Mouse (Mus musculus): ENCODE measurements around the gene Abhd16a.

Gene Abhd16a

DNA sequence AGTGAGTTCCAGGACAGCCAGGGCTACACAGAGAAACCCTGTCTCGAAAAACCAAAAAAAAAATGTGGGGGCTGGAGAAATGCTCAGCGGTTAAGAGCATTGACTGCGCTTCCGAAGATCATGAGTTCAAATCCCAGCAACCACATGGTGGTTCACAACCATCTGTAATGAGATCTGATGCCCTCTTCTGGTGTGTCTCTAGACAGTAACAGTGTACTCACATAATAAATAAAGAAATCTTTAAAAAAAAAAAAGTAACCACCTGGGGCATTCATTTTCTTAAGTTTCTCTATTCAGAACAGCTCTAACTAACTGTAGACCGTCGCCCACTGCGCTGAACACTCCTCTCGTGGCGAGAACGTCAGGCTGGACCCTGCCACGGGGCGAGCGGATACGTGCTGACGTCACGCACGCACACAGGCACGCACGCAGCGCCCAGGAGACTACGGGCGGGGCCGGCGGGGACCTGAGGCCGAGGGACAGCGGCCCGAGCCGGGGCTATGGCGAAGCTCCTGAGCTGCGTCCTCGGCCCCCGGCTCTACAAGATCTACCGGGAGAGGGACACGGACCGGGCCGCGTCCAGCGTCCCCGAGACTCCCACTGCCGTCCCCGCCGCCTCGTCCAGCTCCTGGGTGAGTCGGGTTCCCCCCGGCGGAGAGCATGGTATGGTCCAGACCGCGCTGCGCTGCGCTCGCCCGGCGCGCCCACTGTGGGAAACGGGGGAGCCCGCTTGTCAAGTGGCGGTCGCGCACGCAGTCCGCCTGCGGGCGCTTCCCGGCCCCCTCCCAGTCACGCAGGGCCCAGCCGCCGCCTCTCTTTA is at the start of gene Abhd16a:
Gene Abhd16a (plus strand): TSS at position 439 of the 820 bp plus-strand sequence.
- peak; percentile 97 for DNase-seq

DNA sequence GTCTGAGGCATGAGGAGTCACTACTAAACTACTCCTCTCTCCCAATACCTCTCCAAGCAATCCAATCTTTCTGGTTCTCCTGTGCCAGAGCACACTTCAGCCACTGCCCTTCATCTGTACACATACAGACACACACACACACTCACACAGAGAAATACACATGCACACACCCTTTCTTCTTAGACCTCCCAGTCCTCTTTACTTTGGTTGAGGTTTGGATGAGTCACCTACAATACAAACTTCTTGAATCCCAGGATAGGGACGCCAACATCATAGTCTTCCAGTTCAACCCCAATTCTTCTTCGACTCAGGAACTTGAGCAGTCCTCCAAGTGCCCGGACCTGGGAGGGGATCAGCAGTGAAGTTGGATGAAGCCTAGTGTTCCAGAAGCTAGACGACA is 45.3 kb upstream of the Abhd16a start:
- no peak for DNase-seq

GRCm38 (mm10) chr17:35044904-35045806 is 43.9 kb upstream of the Abhd16a start:
- no peak for DNase-seq

GRCm38 (mm10) chr17:35045807-35046680 is 43.0 kb upstream of the Abhd16a start:
- no peak for DNase-seq

DNA sequence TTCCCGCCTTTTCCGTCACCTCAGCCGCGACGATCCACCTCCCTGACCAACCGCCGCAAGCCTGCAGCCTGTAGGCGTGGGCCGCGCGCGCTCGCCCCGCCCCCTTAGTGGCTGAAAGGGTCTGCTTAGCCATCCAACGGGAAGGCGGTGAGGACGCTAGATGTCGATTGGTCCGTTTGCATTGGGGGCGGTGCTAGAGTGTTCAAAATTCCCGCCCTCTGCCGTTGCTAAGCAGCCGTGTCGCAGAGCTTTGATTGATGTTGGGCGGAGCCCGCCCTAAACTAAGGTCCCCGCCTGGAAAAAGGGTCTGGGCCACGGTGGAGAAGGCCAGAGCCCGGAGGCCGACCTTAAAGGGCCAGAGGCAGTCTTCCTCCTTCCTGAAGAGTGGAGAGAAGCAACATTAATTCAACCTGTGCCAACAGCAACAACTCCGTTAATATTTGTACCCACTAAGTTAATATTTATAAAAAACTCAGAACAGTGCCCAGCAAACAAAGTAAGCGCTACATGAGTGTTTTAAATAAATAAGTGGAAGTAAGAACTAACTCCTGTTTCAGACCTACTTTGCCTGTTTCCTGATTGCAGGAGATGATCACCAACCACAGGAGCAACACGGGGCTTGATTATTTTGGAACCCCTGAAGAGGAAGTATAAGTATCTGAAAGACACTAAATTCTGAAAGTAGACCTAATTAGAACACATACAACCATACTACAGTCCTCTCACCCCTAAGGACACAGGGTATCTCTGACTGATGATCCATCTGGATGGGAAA is 42.2 kb upstream of the Abhd16a start, which contains the start of gene Msh5:
Gene Msh5 (minus strand): TSS at position 65 of the 775 bp plus-strand sequence.
- DNase-seq: peak; percentile 99

- DNase-seq: peak; percentile 56
These were observed 41.4 kb upstream of the Abhd16a start for GRCm38 (mm10) chr17:35047688-35048087.

DNA sequence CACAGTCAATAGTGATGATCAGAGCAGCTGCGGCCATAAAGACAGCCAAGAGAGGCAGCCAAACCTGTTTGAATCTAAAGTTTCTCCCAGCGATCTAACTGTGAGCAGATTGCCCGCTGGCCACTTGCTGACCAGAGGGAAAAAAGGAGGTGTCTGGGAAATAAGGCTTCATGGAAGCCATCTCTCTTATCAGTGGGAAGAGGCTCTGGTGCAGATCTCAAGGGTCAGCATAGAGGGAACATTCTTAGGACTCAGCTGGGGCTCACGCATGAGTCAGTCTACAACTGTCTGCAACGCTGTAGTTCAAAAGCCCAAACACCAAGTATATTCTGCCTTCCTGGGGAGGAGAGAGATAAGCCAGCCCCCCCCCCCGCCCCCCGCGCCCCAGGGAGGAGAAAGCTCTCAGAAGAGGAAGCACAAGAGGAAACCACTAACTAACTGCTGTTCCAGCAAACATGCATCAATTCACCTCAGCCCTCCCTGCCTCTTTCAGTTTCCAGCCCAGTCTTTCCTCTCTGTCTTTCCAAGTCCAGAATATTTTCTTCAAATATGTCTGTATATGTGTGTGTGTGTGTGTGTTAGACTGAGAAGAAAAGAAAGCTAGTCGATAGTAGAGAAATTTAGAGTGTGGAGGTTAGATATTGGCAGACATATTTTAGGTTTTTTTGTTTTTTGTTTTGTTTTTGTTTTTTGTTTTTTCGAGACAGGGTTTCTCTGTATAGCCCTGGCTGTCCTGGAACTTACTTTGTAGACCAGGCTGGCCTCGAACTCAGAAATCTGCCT is 40.7 kb upstream of the Abhd16a start:
- peak; percentile 51 for DNase-seq

DNA sequence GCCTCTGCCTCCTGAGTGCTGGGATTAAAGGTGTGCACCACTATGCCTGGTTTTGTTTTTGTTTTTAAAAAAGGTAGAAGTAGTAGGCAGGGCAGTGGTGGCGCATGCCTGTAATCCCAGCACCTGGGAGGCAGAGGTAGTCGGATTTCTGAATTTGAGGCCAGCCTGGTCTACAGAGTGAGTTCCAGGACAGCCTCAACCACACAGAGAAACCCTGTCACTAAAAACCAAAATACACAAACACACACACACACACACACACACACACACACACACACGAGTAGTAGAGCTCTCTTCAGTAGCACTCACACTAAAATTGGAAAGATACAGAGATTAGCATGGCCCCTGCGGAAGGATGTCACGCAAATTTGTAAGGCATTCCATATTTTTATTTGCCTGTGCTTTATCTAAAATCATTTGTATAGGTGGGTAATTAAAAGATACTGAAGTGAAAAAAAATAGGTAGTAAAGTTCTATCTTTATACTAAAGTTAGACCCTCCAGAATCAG is 40.1 kb upstream of the Abhd16a start:
- no peak for DNase-seq

- DNase-seq: peak; percentile 74
These were observed 39.5 kb upstream of the Abhd16a start, which contains the start of gene Clic1 for GRCm38 (mm10) chr17:35049561-35050016. Clic1 (plus strand) TSS chr17:35049966.

GRCm38 (mm10) chr17:35050126-35050750 is 38.8 kb upstream of the Abhd16a start:
- peak; percentile 90 for DNase-seq

DNA sequence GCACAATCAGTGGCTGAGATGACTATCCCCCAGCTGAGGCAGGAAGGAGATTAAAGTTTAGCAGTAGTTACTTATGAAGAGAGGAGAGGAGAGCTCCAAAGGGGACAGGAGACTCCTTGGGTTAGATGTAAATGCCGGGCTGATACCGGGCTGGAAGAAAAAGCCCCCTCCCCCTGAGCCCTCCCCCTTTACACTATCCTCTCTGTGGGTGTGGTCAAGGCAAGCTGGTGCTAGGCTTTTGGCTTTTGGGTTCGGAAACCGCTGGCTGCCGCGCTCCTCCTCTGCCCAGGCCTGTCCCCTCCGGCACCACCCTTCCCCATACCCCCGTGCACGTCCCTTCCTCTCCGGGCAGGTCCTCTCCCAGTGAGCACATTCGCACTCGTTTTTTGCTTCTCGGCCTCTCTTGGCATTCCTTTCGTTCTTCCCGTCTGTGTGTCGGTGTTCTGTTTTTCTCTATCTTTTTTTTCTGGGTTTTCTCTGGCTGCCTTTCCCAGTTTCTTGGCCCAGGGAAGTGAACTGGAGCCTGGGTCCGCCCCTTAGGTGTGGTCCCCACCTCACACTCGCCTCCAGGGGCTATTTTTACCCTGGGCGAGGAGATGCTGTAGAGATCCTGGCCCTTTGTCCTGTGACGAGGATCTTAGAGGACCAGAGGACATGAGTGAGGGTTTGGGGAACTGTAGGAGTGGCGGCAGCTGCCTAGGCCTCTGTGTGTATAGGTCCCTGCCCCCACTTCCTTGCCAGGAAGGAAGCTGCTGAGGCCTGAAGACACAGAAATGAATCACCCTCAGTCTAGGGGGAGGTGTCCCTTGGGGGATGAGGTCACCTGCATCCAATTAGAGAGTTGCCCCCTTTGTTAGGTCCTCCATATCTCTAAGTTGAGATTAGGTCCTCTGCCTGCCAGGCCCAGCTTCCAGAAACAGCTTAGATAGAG is 37.6 kb upstream of the Abhd16a start:
- peak; percentile 93 for DNase-seq

GRCm38 (mm10) chr17:35052271-35052798 is 36.7 kb upstream of the Abhd16a start:
- DNase-seq: no peak

DNA sequence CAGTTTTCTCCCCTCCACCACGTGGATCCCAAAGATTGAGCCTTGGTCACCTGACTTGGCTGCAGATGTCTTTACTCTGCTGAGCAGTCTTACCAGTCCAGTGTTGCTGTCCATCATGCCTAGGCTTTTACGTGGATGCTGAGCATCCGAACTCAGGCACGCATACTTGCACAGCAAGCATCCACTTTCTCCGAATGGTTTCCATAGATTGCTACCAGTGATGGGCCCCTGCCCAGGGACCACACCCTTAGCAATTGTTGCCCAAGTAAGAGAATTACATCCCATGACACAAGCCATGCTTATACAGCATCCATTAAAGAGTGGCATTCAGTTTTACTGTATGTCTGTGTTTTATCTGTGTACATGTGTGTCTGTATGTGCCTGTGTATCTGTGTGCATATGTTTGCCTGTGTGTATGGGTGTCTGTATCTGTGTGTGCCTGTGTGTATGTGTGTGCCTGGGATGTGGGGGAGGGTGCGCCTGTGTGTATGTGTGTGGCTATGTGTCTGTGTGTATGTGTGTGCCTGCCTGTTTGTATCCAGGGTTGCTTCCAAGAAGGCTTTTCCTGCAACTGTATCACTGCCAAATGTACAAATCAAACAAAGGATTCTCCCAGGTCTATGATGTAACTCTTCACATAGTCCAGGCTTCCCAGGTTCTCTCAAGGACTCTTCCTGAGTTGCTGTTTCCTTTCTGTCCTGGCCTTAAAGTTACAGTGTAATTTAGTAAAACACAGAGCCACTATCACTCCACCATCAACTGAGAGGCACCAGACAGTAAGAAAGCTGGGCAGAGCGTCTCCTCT is 33.2 kb upstream of the Abhd16a start:
- DNase-seq: peak; percentile 59

- DNase-seq: no peak
These were observed 32.0 kb upstream of the Abhd16a start for GRCm38 (mm10) chr17:35057090-35057489.

DNA sequence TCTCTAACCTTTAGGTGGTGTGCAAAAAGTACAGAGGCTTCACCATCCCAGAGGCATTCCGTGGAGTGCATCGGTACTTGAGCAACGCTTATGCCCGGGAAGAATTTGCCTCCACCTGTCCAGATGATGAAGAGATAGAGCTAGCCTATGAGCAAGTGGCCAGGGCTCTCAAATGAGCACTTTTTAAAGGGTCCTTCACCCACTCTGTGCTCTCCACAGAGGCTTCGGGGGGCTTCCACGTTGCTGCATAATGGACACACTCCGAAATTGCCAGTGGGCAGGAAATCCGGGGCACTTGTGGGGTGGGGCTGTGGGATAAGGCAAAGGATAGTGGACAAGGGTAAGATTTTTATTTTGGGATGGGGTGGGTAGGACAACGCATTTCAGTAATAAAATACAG is 30.7 kb upstream of the Abhd16a start:
- no peak for DNase-seq

DNA sequence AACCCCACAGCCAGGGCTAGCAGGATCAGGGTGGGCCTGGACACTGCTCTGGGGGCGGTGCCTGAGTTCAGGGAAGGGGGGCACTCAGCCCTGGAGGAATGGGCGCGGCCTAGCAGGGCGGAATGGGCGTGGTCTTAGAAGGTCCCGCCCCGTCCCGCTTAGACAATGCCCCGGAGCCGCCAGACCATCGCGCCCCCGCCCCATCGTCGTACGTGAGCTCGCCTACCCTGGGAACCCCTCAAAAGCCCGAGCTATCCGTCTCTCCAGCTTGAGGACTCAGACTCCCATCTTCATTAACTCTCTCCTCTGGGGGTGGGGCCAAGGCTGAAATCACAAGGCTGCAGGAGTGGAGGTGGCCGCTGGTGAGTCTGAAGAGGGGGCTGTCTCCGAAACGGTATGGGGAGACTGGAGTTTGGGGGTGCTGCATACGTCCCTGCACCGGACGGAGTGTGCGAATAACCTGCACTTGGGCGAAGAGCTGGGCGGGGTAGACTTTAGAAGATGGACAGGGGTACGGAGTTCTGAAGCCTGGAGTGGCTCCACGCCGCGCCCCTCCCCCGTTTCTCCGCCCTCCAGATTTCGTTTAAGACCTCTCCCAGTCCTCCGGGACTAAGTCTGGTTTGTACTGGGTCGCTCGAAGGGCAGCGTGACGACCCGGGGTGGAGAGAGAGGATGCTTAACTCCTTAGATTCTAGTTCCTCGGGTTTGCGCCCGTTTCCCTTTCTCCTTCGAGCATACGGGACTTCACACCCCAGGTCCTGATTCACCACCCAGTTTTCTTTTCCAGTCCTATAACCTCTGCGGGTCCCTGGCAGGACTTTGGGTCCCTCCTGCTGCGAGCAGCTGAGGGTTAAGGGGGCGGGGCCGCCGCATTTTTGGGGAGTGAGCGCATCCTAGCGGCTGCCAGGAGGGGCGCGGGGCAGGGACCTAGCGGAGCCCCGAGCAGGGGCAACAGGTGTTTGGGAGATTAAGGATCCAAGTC is 29.9 kb upstream of the Abhd16a start, which contains the start of gene Ddah2:
Gene Ddah2 (plus strand): TSS at position 125 of the 982 bp plus-strand sequence.
- DNase-seq: peak; percentile 96
